Mouse (Mus musculus) hindbrain, embryonic 16.5 days (tissue): ENCODE measurements at regions not wholly inside any gene's neighbourhood (a gene's known extent, or its start where the extent isn't known, plus 50 kb on each side); places are given as distances from the start of the nearest gene placed in this dataset.
A peak's percentile ranks its signal among the peaks of the same experiment; 100 is the strongest.

Experiments
- ATAC-seq: fragments of 200-750 bp; cut with Nextera tagmentation; 2 replicates; pipeline ENCODE4 v1.8.0; 2017; ENCODE audit warnings: moderate TSS enrichment, moderate library complexity
- H3K27ac ChIP-seq: fragments of 300-500 bp; sonication (generic); 2 replicates; pipeline ENCODE4 v1.5.1; 2014; ENCODE audit warnings: low read depth, mild to moderate bottlenecking, control low read depth, low read length, moderate library complexity
- H3K27me3 ChIP-seq: fragments of 300-500 bp; sonication (generic); replicated peaks from 2 replicates; pipeline ENCODE4 v1.6.1; 2014; ENCODE audit warnings: low read length; ENCODE audit not compliant: control insufficient read depth, insufficient read depth
- H3K36me3 ChIP-seq: fragments of 300-500 bp; sonication (generic); 2 replicates; pipeline ENCODE4 v1.6.1; 2014; ENCODE audit warnings: mild to moderate bottlenecking, low read length, moderate library complexity, mixed read lengths; ENCODE audit not compliant: control insufficient read depth, insufficient read depth
- H3K4me1 ChIP-seq: fragments of 300-500 bp; sonication (generic); 2 replicates; pipeline ENCODE4 v1.6.1; 2014; ENCODE audit warnings: low read depth, low read length; ENCODE audit not compliant: control insufficient read depth, insufficient read depth
- H3K4me2 ChIP-seq: fragments of 300-500 bp; sonication (generic); 2 replicates; pipeline ENCODE4 v1.6.1; 2014; ENCODE audit warnings: mild to moderate bottlenecking, low read length, control low read depth, moderate library complexity
- H3K4me3 ChIP-seq: fragments of 300-500 bp; sonication (generic); 2 replicates; pipeline ENCODE4 v1.5.1; 2014; ENCODE audit warnings: mild to moderate bottlenecking, low read length, control low read depth, moderate library complexity
- H3K9ac ChIP-seq: fragments of 300-500 bp; sonication (generic); 2 replicates; pipeline ENCODE4 v1.6.1; 2014; ENCODE audit warnings: low read depth, mild to moderate bottlenecking, control low read depth, low read length, moderate library complexity
- H3K9me3 ChIP-seq: fragments of 300-500 bp; sonication (generic); 2 replicates; pipeline ENCODE4 v1.6.1; 2014; ENCODE audit warnings: mild to moderate bottlenecking, low read length, moderate library complexity; ENCODE audit not compliant: control insufficient read depth
- WGBS: fragments of 180-500 bp; shearing (Covaris S2); extraction: QIAGEN DNeasy Blood & Tissue Kit; methylation state at CpG from one replicate; pipeline ENCODE4 v1.1.7; 2014; 5-methylcytosine and 5-hydroxymethylcytosine counted together

- Histone ChIP-seq H3K9ac (no peak overlapping the region), H3K4me1 (no peaks in the 10 kb centered on the region), H3K4me2 (no peak overlapping the region), H3K9me3 (0 out of 2 replicates have a peak, but pooled peaks cover 2% of the 10 kb centered on the region), H3K27ac (no peak overlapping the region), H3K4me3 (no peak overlapping the region), H3K27me3 (no peaks in the 10 kb centered on the region), H3K36me3 (no peaks in the 10 kb centered on the region)
- no peak for ATAC-seq
These were observed 222.5 kb downstream of the Snx13 start for GRCm38 (mm10) chr12:35269465-35269864.

GRCm38 (mm10) chr12:35268006-35268405, 221.0 kb downstream of the Snx13 start:
- Histone ChIP-seq H3K36me3 (no peaks in the 10 kb centered on the region), H3K9ac (no peak overlapping the region), H3K4me1 (no peaks in the 10 kb centered on the region), H3K4me2 (no peak overlapping the region), H3K4me3 (no peak overlapping the region), H3K27ac (no peak overlapping the region), H3K9me3 (0 out of 2 replicates have a peak, but pooled peaks cover under 1% of the 10 kb centered on the region), H3K27me3 (no peaks in the 10 kb centered on the region)
- ATAC-seq, result no peak
- 85% methylated on average over 2 of the region's 2 CpGs for WGBS

- no peaks in the 10 kb centered on the region for H3K36me3 ChIP-seq
- H3K9me3 ChIP-seq, result no peaks in the 10 kb centered on the region
- ATAC-seq, result no peak
- no peak overlapping the region for H3K9ac ChIP-seq
- no peaks in the 10 kb centered on the region for H3K27me3 ChIP-seq
- no peak overlapping the region for H3K27ac ChIP-seq
- H3K4me3 ChIP-seq, result no peak overlapping the region
- no peak overlapping the region for H3K4me2 ChIP-seq
- 64% methylated on average over 6 of the region's 6 CpGs for WGBS
- H3K4me1 ChIP-seq, result no peaks in the 10 kb centered on the region
These were observed 220.2 kb downstream of the Snx13 start for GRCm38 (mm10) chr12:35267023-35267654.

GRCm38 (mm10) chr12:35259781-35260180, 212.8 kb downstream of the Snx13 start:
- Histone ChIP-seq H3K4me1 (no peaks in the 10 kb centered on the region), H3K9me3 (no peaks in the 10 kb centered on the region), H3K27me3 (no peaks in the 10 kb centered on the region), H3K4me3 (no peak overlapping the region), H3K36me3 (no peaks in the 10 kb centered on the region), H3K27ac (no peak overlapping the region), H3K9ac (no peak overlapping the region), H3K4me2 (no peak overlapping the region)
- ATAC-seq, result no peak

- no peak overlapping the region for H3K4me3 ChIP-seq
- 84% methylated on average over 2 of the region's 2 CpGs for WGBS
- no peak for ATAC-seq
These were observed 208.9 kb downstream of the Snx13 start for GRCm38 (mm10) chr12:35255723-35256401.

GRCm38 (mm10) chr12:35248476-35248875, 201.5 kb downstream of the Snx13 start:
- H3K36me3 ChIP-seq, result no peaks in the 10 kb centered on the region
- H3K4me2 ChIP-seq, result no peak overlapping the region
- no peak overlapping the region for H3K4me3 ChIP-seq
- H3K9me3 ChIP-seq, result no peaks in the 10 kb centered on the region
- ATAC-seq, result no peak
- no peak overlapping the region for H3K9ac ChIP-seq
- H3K4me1 ChIP-seq, result no peaks in the 10 kb centered on the region
- WGBS, result 85% methylated on average over 5 of the region's 5 CpGs
- H3K27me3 ChIP-seq, result no peaks in the 10 kb centered on the region
- no peak overlapping the region for H3K27ac ChIP-seq

More at GRCm38 (mm10) chr12:35255723-35256401, 208.9 kb downstream of the Snx13 start:
- Histone ChIP-seq H3K4me1 (no peaks in the 10 kb centered on the region), H3K36me3 (no peaks in the 10 kb centered on the region), H3K27me3 (no peaks in the 10 kb centered on the region), H3K4me2 (no peak overlapping the region), H3K9me3 (no peaks in the 10 kb centered on the region), H3K27ac (no peak overlapping the region), H3K9ac (no peak overlapping the region)

- H3K36me3 ChIP-seq, result no peaks in the 10 kb centered on the region
- no peak overlapping the region for H3K9ac ChIP-seq
- H3K27ac ChIP-seq, result no peak overlapping the region
- H3K4me3 ChIP-seq, result no peak overlapping the region
- WGBS, result 90% methylated on average over 5 of the region's 5 CpGs
- no peaks in the 10 kb centered on the region for H3K9me3 ChIP-seq
- H3K27me3 ChIP-seq, result no peaks in the 10 kb centered on the region
- H3K4me1 ChIP-seq, result no peaks in the 10 kb centered on the region
- no peak for ATAC-seq
- H3K4me2 ChIP-seq, result no peak overlapping the region
These were observed 199.4 kb downstream of the Snx13 start for GRCm38 (mm10) chr12:35246226-35247014.

GRCm38 (mm10) chr12:35232322-35232673, 185.3 kb downstream of the Snx13 start:
- Histone ChIP-seq H3K27ac (no peak overlapping the region), H3K9me3 (no peaks in the 10 kb centered on the region), H3K4me2 (no peak overlapping the region), H3K36me3 (no peaks in the 10 kb centered on the region), H3K4me1 (no peaks in the 10 kb centered on the region), H3K27me3 (no peaks in the 10 kb centered on the region), H3K4me3 (no peak overlapping the region), H3K9ac (no peak overlapping the region)
- WGBS, result 34% methylated on average over 2 of the region's 2 CpGs
- peak; percentile 70 for ATAC-seq
